Mouse (Mus musculus) stomach, embryonic 14.5 days (tissue): ENCODE data around the gene Kcng3. TPM values are rescaled to one million over a fixed set of nuclear protein-coding genes. Genes with fewer than 3 reads are reported as not detected.

Experiments used
- ATAC-seq: fragments of 200-750 bp; cut with Nextera tagmentation; 2 replicates; pipeline ENCODE4 v1.8.0; 2017; ENCODE audit warnings: low read depth, moderate TSS enrichment; ENCODE audit not compliant: insufficient number of reproducible peaks, insufficient read depth, low FRiP score
- H3K27ac ChIP-seq: fragments of 300-500 bp; sonication (generic); 2 replicates; pipeline ENCODE4 v1.5.1; 2014; ENCODE audit warnings: mild to moderate bottlenecking, low read length, moderate library complexity, mixed read lengths
- H3K27me3 ChIP-seq: fragments of 300-500 bp; sonication (generic); 2 replicates; pipeline ENCODE4 v1.6.1; 2014; ENCODE audit warnings: low read length, control low read depth, mixed read lengths; ENCODE audit not compliant: control insufficient read depth, insufficient read depth
- H3K36me3 ChIP-seq: fragments of 300-500 bp; sonication (generic); 2 replicates; pipeline ENCODE4 v1.6.1; 2014; ENCODE audit warnings: mild to moderate bottlenecking, control low read depth, low read length, moderate library complexity, mixed read lengths; ENCODE audit not compliant: control insufficient read depth, insufficient read depth
- H3K4me1 ChIP-seq: fragments of 300-500 bp; sonication (generic); 2 replicates; pipeline ENCODE4 v1.6.1; 2014; ENCODE audit warnings: low read length, control low read depth, mixed read lengths; ENCODE audit not compliant: control insufficient read depth, insufficient read depth
- H3K4me2 ChIP-seq: fragments of 300-500 bp; sonication (generic); replicated peaks from 2 replicates; pipeline ENCODE4 v1.6.1; 2014; ENCODE audit warnings: low read depth, low read length, control low read depth
- H3K4me3 ChIP-seq: fragments of 300-500 bp; sonication (generic); 2 replicates; pipeline ENCODE4 v1.5.1; 2014; ENCODE audit warnings: low read depth, low read length, control low read depth
- H3K9ac ChIP-seq: fragments of 300-500 bp; sonication (generic); replicated peaks from 2 replicates; pipeline ENCODE4 v1.6.1; 2014; ENCODE audit warnings: low read depth, mild to moderate bottlenecking, control low read depth, low read length, moderate library complexity, mixed read lengths
- H3K9me3 ChIP-seq: fragments of 300-500 bp; sonication (generic); 2 replicates; pipeline ENCODE4 v1.6.1; 2016; ENCODE audit warnings: low read depth, low read length, control low read depth; ENCODE audit not compliant: control insufficient read depth
- WGBS: fragments of 180-500 bp; shearing (Covaris S2); extraction: QIAGEN DNeasy Blood & Tissue Kit; methylation state at CpG from one replicate; pipeline ENCODE4 v1.1.7; 2014; 5-methylcytosine and 5-hydroxymethylcytosine counted together
- polyA plus RNA-seq: library from polyadenylated mRNA; unstranded; fragments of >200 nt; fragmentation: Nextera tagmentation; extraction: Ambion mirVana; gene quantifications from 2 replicates; pipeline ENCODE4 v1.2.1, GENCODE M21; 2014

Kcng3 gene
- polyA plus RNA-seq, 1 experiment from 2014 or later: not detected

DNA sequence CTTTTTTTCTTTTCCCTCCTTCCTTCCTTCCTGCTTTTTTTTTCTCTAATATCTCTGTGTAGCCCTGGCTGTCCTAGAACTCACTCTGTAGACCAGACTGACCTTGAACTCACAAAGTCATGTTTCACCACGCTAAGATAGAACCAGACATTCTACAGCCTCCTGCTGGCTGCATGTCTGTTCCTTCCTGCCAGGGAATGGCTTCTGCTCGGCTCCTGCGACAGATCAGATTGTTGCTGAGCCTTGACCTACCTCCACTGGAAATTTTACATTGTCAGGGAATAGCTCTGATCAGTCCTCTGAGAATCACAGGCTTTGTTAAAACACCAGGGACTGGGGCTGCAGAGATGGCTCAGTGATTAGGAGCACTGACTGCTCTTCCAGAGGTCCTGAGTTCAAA lies 24.0 kb upstream of the Kcng3 start:
- H3K4me2 ChIP-seq: no peak overlapping the region
- WGBS: 75% methylated on average over 3 of the region's 3 CpGs
- H3K27ac ChIP-seq: no peak overlapping the region
- ATAC-seq: no peak
- H3K36me3 ChIP-seq: no peaks in the 10 kb centered on the region
- H3K27me3 ChIP-seq: no peaks in the 10 kb centered on the region
- H3K4me1 ChIP-seq: no peaks in the 10 kb centered on the region
- no peak overlapping the region for H3K9ac ChIP-seq
- H3K4me3 ChIP-seq: no peak overlapping the region
- no peaks in the 10 kb centered on the region for H3K9me3 ChIP-seq

DNA sequence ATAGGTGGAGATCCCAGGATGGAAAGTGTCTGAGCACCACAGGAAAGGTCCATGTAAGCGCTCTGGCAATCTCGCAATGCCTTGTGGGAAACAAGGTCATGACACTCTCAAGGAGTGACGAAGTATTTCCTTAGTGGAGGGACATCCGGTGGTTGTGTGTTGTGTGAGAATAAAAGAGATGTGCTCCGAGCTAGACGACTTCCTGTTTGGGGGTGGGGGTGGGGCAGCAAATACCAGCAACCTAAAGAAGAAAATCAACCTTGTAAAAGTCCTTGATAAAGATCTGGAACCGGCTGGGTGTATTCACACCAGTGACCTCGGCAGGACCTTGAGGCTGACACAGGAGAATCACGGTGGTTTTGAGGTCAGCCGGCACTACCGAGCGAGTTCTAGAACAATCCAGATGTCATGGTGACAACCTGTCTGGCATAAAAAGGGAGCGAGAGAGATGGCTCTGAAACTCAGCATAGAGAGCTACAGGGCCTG lies 23.0 kb upstream of the Kcng3 start:
- H3K4me2 ChIP-seq: no peak overlapping the region
- no peak overlapping the region for H3K4me3 ChIP-seq
- no peaks in the 10 kb centered on the region for H3K36me3 ChIP-seq
- no peaks in the 10 kb centered on the region for H3K27me3 ChIP-seq
- no peaks in the 10 kb centered on the region for H3K4me1 ChIP-seq
- no peaks in the 10 kb centered on the region for H3K9me3 ChIP-seq
- no peak overlapping the region for H3K9ac ChIP-seq
- 62% methylated on average over 13 of the region's 13 CpGs for WGBS
- no peak overlapping the region for H3K27ac ChIP-seq
- ATAC-seq: no peak

DNA sequence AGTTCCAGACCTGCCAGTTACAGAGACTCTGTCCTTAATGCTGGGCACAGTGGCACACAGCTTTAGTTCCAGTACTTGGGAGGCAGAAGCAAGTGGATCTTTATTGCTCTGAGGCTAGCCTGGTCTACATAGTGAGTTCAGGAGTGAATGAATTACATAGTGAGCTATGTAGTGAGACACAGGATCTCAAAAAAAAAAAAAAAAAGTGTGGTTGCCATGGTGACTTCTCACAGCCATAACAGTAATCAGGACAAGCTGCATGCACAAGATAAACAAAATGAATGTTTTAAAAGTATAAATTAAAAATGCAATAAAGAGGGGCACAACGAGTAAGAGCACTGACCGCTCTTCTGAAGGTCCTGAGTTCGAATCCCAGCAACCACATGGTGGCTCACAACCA lies 21.9 kb upstream of the Kcng3 start:
- Histone ChIP-seq H3K9me3 (no peaks in the 10 kb centered on the region), H3K4me3 (no peak overlapping the region), H3K27me3 (no peaks in the 10 kb centered on the region), H3K27ac (no peak overlapping the region), H3K4me2 (no peak overlapping the region), H3K4me1 (no peaks in the 10 kb centered on the region), H3K9ac (no peak overlapping the region), H3K36me3 (no peaks in the 10 kb centered on the region)
- WGBS: 92% methylated on average over 3 of the region's 3 CpGs
- ATAC-seq: no peak

DNA sequence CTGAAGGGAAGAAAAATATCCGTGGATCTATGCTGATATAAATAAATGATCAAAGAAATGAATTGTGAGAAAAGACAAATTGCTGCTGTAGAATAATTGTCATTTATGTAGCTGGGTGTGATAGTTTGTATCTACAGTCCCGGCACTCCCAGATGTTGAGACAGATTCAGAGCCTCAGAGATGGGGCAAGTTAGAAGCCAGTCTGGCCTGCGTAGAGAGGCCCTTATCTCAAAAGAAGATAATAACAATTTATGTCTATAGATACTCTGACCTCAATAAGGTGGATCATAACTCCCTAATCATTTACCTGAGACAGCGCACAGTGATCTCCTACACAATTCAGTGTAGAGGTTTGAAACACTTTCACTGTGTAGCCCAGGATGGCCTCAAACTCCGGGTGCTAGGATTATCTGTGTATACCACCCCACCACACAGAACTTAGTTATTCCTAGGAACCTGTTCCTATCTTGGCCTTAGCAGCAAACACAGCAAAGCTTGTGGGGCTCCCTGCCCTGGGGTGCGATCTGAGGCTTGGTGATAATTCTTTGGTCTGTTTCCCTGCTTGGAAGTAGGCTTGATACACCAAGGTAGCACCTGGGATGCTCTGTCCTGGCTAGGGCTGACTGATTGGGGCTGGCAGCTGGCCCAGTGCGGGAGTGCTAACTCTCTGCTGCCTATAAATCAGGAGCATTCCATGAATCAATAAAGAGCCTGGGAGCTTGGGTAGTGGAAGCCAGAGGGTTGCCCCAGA lies 19.4 kb upstream of the Kcng3 start:
- Histone ChIP-seq H3K9me3 (no peaks in the 10 kb centered on the region), H3K4me2 (no peak overlapping the region), H3K4me1 (no peaks in the 10 kb centered on the region), H3K9ac (no peak overlapping the region), H3K27ac (no peak overlapping the region), H3K27me3 (no peaks in the 10 kb centered on the region), H3K36me3 (no peaks in the 10 kb centered on the region), H3K4me3 (no peak overlapping the region)
- ATAC-seq: no peak
- WGBS: 56% methylated on average over 7 of the region's 7 CpGs

DNA sequence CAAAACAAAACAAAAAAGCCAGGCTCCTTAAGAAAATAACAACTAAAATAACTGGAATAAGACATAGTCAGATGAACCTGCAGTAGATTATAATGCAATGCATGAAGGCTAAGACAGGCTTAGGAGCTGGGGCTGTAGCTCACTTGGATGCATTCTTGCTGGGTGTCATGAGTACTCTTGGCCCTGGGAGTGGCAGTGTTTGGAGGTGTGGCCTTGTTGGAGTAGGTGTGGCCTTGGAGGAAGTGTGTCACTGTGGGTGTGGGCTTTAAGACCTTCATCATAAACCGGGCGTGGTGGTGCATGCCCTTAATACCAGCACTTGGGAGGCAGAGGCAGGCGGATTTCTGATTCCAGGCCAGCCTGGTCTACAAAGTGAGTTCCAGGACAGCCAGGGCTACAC lies 18.3 kb upstream of the Kcng3 start:
- ATAC-seq: no peak
- WGBS: 95% methylated on average over 3 of the region's 3 CpGs
- no peaks in the 10 kb centered on the region for H3K27me3 ChIP-seq
- no peaks in the 10 kb centered on the region for H3K36me3 ChIP-seq
- H3K9ac ChIP-seq: no peak overlapping the region
- no peak overlapping the region for H3K4me3 ChIP-seq
- no peaks in the 10 kb centered on the region for H3K9me3 ChIP-seq
- H3K27ac ChIP-seq: no peak overlapping the region
- H3K4me2 ChIP-seq: no peak overlapping the region
- no peaks in the 10 kb centered on the region for H3K4me1 ChIP-seq

DNA sequence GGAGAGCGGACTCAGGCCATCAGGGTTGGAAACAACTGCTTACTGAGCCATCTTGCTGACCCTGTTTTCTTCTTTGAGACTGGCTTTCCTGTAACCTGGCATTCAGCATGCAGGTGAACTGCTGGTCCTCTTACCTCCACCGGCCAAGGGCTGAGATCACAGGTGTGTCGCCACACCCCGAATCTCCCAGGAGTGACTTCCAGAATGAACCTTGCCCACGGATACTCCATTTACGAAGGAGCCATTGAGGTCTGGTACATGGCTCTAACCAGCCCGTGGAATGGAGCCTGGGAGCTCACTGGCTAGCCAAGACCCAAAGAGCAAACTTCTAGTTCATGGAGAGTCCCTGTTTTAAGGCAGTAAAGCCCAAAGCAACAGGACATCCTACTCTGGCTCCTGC lies 15.7 kb upstream of the Kcng3 start:
- no peaks in the 10 kb centered on the region for H3K9me3 ChIP-seq
- H3K4me1 ChIP-seq: no peaks in the 10 kb centered on the region
- WGBS: 87% methylated on average over 7 of the region's 7 CpGs
- no peak for ATAC-seq
- no peak overlapping the region for H3K27ac ChIP-seq
- no peaks in the 10 kb centered on the region for H3K36me3 ChIP-seq
- no peaks in the 10 kb centered on the region for H3K27me3 ChIP-seq
- no peak overlapping the region for H3K4me3 ChIP-seq
- H3K9ac ChIP-seq: no peak overlapping the region
- H3K4me2 ChIP-seq: no peak overlapping the region

DNA sequence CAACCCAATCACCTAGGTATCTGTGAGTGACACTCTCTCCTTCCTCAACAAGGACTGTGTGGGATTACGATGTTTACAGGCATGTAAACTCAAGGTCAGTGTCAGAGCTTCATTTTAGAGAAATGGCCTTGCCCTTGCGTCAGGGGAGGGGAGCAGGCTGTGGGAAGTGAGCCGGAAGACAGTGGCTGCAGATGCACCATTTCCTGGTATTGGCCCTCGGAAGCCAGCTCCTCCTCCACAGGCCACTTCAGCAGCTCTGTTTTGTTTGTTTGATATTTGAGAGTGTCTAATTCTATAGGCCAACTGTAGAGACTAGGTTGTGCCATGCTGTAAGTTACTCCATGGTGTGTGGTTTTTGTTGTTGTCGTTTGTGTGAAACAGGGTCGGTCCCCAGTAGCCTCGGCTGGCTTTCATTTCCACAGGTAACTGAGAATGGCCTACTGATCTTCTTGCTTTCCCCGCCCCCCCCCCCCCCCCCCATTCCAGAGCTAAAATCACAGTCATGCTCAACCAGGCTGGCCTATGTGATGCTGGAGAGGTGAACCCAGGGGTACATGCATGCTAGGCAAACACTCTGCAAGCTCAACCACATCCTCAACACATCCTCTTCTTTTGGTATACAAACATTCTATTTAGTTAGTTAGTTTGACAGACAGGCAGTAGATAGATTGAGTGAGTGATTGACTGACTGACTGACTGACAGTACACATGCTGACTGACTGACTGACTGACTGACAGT lies 14.9 kb upstream of the Kcng3 start:
- no peak overlapping the region for H3K27ac ChIP-seq
- ATAC-seq: no peak
- H3K4me1 ChIP-seq: no peaks in the 10 kb centered on the region
- no peak overlapping the region for H3K4me2 ChIP-seq
- H3K9ac ChIP-seq: no peak overlapping the region
- H3K27me3 ChIP-seq: no peaks in the 10 kb centered on the region
- H3K4me3 ChIP-seq: no peak overlapping the region
- 66% methylated on average over 8 of the region's 8 CpGs for WGBS
- H3K36me3 ChIP-seq: no peaks in the 10 kb centered on the region
- no peaks in the 10 kb centered on the region for H3K9me3 ChIP-seq

DNA sequence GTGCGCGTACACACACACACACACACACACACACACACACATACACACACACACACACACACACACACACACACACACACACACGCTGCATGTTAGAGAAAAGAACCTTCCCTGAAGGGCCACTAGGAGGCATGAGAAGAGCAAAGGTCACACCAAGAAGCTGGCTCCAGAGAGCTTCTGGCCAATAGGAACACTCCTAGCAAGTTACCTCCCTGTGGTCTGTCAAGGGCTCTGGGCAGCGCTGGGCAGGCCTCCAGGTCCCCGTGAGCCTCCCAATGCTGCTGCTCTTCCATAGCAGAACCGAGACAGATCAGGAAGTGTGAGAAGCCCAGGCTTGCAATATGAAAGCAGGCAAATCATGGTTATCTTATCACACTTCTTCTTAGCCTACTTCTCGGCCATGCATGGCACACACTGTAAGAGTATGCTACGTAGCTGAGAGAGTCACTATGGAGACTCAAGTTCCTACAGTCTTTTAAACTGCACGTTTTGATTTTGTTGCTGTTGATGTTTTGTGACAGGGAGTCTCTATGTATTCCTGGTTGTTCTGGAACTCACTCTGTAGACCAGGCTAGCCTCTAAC lies 13.6 kb upstream of the Kcng3 start:
- ATAC-seq: no peak
- H3K36me3 ChIP-seq: no peaks in the 10 kb centered on the region
- no peaks in the 10 kb centered on the region for H3K4me1 ChIP-seq
- no peak overlapping the region for H3K4me3 ChIP-seq
- no peak overlapping the region for H3K27ac ChIP-seq
- WGBS: 56% methylated on average over 9 of the region's 9 CpGs
- H3K9ac ChIP-seq: no peak overlapping the region
- no peaks in the 10 kb centered on the region for H3K27me3 ChIP-seq
- no peaks in the 10 kb centered on the region for H3K9me3 ChIP-seq
- no peak overlapping the region for H3K4me2 ChIP-seq
